ENCODE assay signal across 9 mouse cellular contexts in the genomic region with DNA sequence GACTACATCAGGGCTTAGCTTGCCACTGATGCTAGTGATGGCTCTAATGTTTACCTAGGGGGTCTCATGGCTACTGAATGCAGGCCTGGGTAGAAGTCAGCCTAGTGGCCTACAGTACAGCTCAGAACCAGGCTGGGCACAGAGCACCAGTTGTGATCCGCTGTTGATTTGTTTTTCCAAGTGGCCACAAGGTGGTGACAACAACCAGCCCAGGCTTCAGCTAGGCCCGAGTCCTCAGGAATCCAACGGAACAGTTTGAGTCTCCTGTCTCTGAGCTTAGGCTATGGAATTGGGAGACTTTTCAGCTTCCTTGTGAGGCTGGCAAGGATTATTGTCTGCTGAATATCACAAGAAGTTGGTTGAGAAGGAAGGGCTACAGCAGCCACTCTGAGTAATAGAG. TPM values are rescaled to one million over a fixed set of nuclear protein-coding genes. Genes with fewer than 3 reads are reported as not detected.
DNase-seq lines count a peak whose midpoint lies in the region; ATAC-seq and TF ChIP-seq lines count a peak whose summit lies in the region.
"Had no signal": no experiment of that assay in that cellular context is flagged by ENCODE, and none has a peak within 500 bp of the region (broad histone marks: within the 10 kb centered on the region; RNA-seq: fewer than 3 reads in every experiment).

No protein-coding gene starts in this region.

- no peak overlapping the region for H3K4me2 ChIP-seq in kidney, embryonic 14.5 days (replicated peaks; ENCODE audit: low read depth, low read length)
- no peak overlapping the region for H3K4me2 ChIP-seq in forebrain, embryonic 11.5 days (ENCODE audit: low read depth, low read length, severe bottlenecking)
- H3K4me2 ChIP-seq in hindbrain, embryonic 12.5 days (replicated peaks), result no peak overlapping the region
- H3K4me2 ChIP-seq in midbrain, postnatal 0 days (ENCODE audit: low read depth, low read length, poor library complexity, severe bottlenecking), result 0 out of 2 replicates have a peak overlapping the region, but pooled peaks have one; percentile 18
- H3K4me2 ChIP-seq: limb, embryonic 12.5 days had no signal

- peaks cover 2% of the 10 kb centered on the region; the same call in 1 of the 2 replicates for H3K9me3 ChIP-seq in kidney, embryonic 14.5 days (ENCODE audit: control insufficient read depth, low read length)
- H3K9me3 ChIP-seq in forebrain, embryonic 11.5 days (ENCODE audit: control insufficient read depth, low read length), result no peaks in the 10 kb centered on the region
- no peaks in the 10 kb centered on the region for H3K9me3 ChIP-seq in hindbrain, embryonic 12.5 days (replicated peaks)
- H3K9me3 ChIP-seq in midbrain, postnatal 0 days (ENCODE audit: low read length), result no peaks in the 10 kb centered on the region

- peaks cover 13% of the 10 kb centered on the region; the same call in 1 of the 2 replicates for H3K36me3 ChIP-seq in kidney, embryonic 14.5 days (ENCODE audit: control insufficient read depth, insufficient read depth, low read length)
- no peaks in the 10 kb centered on the region; the same call in 1 of the 2 replicates for H3K36me3 ChIP-seq in forebrain, embryonic 11.5 days (ENCODE audit: control insufficient read depth, insufficient read depth, low read length)
- peaks cover 6% of the 10 kb centered on the region; the same call in 1 of the 2 replicates for H3K36me3 ChIP-seq in hindbrain, embryonic 12.5 days
- 0 out of 2 replicates have a peak, but pooled peaks cover 3% of the 10 kb centered on the region for H3K36me3 ChIP-seq in midbrain, postnatal 0 days (ENCODE audit: insufficient read depth, low read length)

- no peak for ATAC-seq in kidney, embryonic 14.5 days (ENCODE audit: low FRiP score, low TSS enrichment)
- no peak for ATAC-seq in forebrain, embryonic 11.5 days (replicated peaks; ENCODE audit: low FRiP score)
- no peak for ATAC-seq in hindbrain, embryonic 12.5 days (ENCODE audit: low FRiP score)
- no peak; the same call in 1 of the 2 replicates for ATAC-seq in midbrain, postnatal 0 days (ENCODE audit: low FRiP score)

- no peaks in the 10 kb centered on the region for H3K27me3 ChIP-seq in kidney, embryonic 14.5 days (ENCODE audit: control insufficient read depth, insufficient read depth, low read length)
- H3K27me3 ChIP-seq in forebrain, embryonic 11.5 days (ENCODE audit: control insufficient read depth, insufficient read depth, low read length), result no peaks in the 10 kb centered on the region
- H3K27me3 ChIP-seq in hindbrain, embryonic 12.5 days, result no peaks in the 10 kb centered on the region
- no peaks in the 10 kb centered on the region for H3K27me3 ChIP-seq in midbrain, postnatal 0 days (ENCODE audit: insufficient read depth, low read length)
- H3K27me3 ChIP-seq: limb, embryonic 12.5 days had no signal

- H3K4me3 ChIP-seq in kidney, embryonic 14.5 days (ENCODE audit: low read length), result no peak overlapping the region
- H3K4me3 ChIP-seq in forebrain, embryonic 11.5 days (ENCODE audit: low read depth, low read length), result no peak overlapping the region
- H3K4me3 ChIP-seq in hindbrain, embryonic 12.5 days, result no peak overlapping the region
- H3K4me3 ChIP-seq in midbrain, postnatal 0 days (ENCODE audit: low read depth, low read length), result no peak overlapping the region
- H3K4me3 ChIP-seq: limb, embryonic 12.5 days had no signal

- peak; percentile 38 for DNase-seq in kidney, adult 11 months
- DNase-seq in brain, adult 2 months (ENCODE audit: low read depth, low spot score), result peak; percentile 88
- DNase-seq in forebrain, embryonic 11.5 days (ENCODE audit: low spot score), result peak; percentile 69
- peak; percentile 41 to 66 for DNase-seq in left cerebral cortex, adult 18-20 months (ENCODE audit: low spot score in 2 of 2)
- peak; percentile 87 for DNase-seq in midbrain, postnatal 0 days (ENCODE audit: low spot score)
- DNase-seq in thymus, postnatal 36 days, result no peak

- peaks cover 9% of the 10 kb centered on the region for H3K4me1 ChIP-seq in kidney, embryonic 14.5 days (ENCODE audit: control insufficient read depth, insufficient read depth, low read length)
- peaks cover 3% of the 10 kb centered on the region; the same call in 1 of the 2 replicates for H3K4me1 ChIP-seq in forebrain, embryonic 11.5 days (replicated peaks; ENCODE audit: control insufficient read depth, insufficient read depth, low read length)
- H3K4me1 ChIP-seq in hindbrain, embryonic 12.5 days, result peaks cover 17% of the 10 kb centered on the region
- H3K4me1 ChIP-seq in midbrain, postnatal 0 days (ENCODE audit: insufficient read depth, low read length), result peaks cover 11% of the 10 kb centered on the region; the same call in 1 of the 2 replicates

- no peak overlapping the region for H3K9ac ChIP-seq in kidney, embryonic 14.5 days (ENCODE audit: low read depth, low read length)
- H3K9ac ChIP-seq in forebrain, embryonic 11.5 days (ENCODE audit: low read length), result no peak overlapping the region
- H3K9ac ChIP-seq in hindbrain, embryonic 12.5 days, result 0 out of 2 replicates have a peak overlapping the region, but pooled peaks have one; percentile 14
- H3K9ac ChIP-seq in midbrain, postnatal 0 days (replicated peaks; ENCODE audit: low read length, poor library complexity, severe bottlenecking), result 0 out of 2 replicates have a peak overlapping the region, but pooled peaks have one; percentile 13
- H3K9ac ChIP-seq: limb, embryonic 12.5 days had no signal

- 14% methylated on average over 3 of the region's 3 CpGs for WGBS in kidney, embryonic 14.5 days
- 13% methylated on average over 3 of the region's 3 CpGs for WGBS in forebrain, embryonic 11.5 days
- 9% methylated on average over 3 of the region's 3 CpGs for WGBS in hindbrain, embryonic 12.5 days
- 3% methylated on average over 3 of the region's 3 CpGs for WGBS in midbrain, postnatal 0 days

- TF ChIP-seq CTCF in midbrain, postnatal 0 days (IDR thresholded peaks at IDR 0.05), result peak; percentile 91

- H3K27ac ChIP-seq in kidney, embryonic 14.5 days (ENCODE audit: low read depth, low read length), result no peak overlapping the region
- H3K27ac ChIP-seq in forebrain, embryonic 11.5 days (ENCODE audit: low read depth, low read length), result no peak overlapping the region
- no peak overlapping the region for H3K27ac ChIP-seq in hindbrain, embryonic 12.5 days
- H3K27ac ChIP-seq in midbrain, postnatal 0 days (ENCODE audit: low read depth, low read length), result no peak overlapping the region
- H3K27ac ChIP-seq: limb, embryonic 12.5 days had no signal

RNA-seq across cellular contexts. Expression of gene Clpb, which starts 3.1 kb away (rescaled TPM):
- polyA plus RNA-seq in kidney, embryonic 14.5 days (2014; fragmentation: Nextera tagmentation; extraction: Ambion mirVana), result 30.7 and 54.9 TPM in 2 replicates
- polyA plus RNA-seq in forebrain, embryonic 11.5 days (2014; fragmentation: Nextera tagmentation; extraction: Ambion mirVana), result 43.5 and 47.5 TPM in 2 replicates
- 37.8 and 38.4 TPM in 2 replicates for polyA plus RNA-seq in hindbrain, embryonic 12.5 days (2016; fragmentation: Nextera tagmentation; extraction: Ambion mirVana)
- total RNA-seq in left cerebral cortex, adult 18-20 months (2021), result 10 to 100 TPM; 55.8 to 57.3 TPM
- total RNA-seq in midbrain, postnatal 0 days (2014; rRNA removed), result 39.7 and 53.1 TPM in 2 replicates
- 33.4 and 43.3 TPM in 2 replicates for polyA plus RNA-seq in midbrain, postnatal 0 days (2015; fragmentation: Nextera tagmentation; extraction: Ambion mirVana)

Comparison
In these comparisons a context has a peak if more than half of its experiments do, and no peak if none do; other contexts are left out.
1. DNase-seq: peak in kidney, adult 11 months (single experiment), brain, adult 2 months (single experiment), forebrain, embryonic 11.5 days (single experiment), left cerebral cortex, adult 18-20 months (2 of 2) and midbrain, postnatal 0 days (single experiment); none in thymus, postnatal 36 days (0 of 2).
2. H3K9ac ChIP-seq: peak in hindbrain, embryonic 12.5 days (single experiment) and midbrain, postnatal 0 days (single experiment); none in kidney, embryonic 14.5 days (single experiment) and forebrain, embryonic 11.5 days (single experiment).